Mouse (Mus musculus) cerebellum, adult 18-20 months (tissue): ENCODE measurements around the gene Nod2.

ENCODE experiments used
- DNase-seq, 2 experiments: peaks; one replicate each; pipeline ENCODE4 v3.0.0; 2021

The Nod2 gene

DNA sequence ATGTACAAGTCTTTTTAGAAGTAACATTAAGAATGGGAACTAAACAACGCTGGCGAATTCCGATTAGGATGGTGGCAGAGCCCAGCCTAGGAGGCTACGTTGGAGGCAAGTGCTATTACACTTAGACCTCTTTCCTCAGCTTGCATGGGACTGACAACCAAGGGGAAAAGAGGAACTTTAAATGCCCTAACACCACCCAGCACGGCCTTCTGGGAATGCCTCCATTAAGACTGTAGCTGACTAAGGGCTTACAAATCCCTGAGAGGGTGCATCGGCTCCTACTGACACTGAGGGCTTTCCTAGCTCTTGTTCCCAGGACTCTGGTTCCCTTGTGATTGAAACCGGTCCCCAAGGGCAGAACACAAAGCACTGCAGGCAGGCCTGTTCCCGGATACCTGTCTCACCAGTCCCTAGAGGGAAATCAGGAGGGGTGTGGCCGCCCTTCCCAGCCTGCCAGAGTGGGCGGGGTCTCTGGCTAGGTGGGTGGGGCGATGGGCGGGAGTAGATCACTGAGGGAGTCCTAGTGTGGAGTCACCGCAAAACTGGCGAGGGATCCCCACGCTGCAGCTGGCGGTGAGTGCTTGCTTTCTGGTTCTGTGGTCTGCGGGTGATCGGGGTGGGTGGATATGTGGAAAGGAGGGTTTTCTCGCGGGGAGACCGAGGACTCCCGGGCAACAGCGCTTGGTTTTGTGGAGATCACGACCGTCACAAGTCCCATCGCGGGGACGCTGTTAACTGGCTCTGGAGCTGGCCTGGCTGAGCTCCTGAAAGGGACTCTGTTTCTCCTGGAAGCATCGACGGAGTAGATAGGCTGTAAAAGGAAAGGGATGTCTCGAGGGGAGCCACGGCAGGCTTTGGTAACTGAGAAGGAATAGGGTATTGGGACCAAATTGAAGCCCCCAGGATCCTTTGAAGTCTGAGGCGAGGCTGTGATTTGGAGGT is at the start of gene Nod2:
TSS of gene Nod2 (plus strand) at position 479 of the 942 bp plus-strand sequence.
- DNase-seq, result peak; percentile 30 to 36

DNA sequence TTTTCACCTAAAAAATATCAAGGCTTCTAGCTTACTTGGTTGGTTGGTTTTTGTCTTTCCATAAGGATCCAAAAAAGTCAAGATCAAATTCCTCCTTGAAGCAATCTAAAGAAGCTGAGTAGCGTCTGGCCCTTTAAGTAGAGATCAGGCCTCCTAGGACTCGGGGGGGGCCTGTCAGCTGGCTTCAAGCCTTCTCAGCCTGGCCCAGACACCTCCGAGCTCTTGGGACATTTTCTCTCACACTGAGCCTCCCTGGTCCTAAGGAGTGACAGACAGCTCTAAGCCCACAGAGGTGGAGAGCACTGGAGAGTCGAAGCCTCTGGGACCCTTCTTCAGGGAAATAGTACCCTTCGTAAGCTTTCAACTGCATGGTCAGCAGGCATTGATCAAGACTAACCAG is 48.5 kb upstream of the Nod2 start:
- no peak for DNase-seq

GRCm38 (mm10) chr8:88599491-88599890 is 47.6 kb upstream of the Nod2 start:
- DNase-seq, result peak; percentile 64 to 68

DNA sequence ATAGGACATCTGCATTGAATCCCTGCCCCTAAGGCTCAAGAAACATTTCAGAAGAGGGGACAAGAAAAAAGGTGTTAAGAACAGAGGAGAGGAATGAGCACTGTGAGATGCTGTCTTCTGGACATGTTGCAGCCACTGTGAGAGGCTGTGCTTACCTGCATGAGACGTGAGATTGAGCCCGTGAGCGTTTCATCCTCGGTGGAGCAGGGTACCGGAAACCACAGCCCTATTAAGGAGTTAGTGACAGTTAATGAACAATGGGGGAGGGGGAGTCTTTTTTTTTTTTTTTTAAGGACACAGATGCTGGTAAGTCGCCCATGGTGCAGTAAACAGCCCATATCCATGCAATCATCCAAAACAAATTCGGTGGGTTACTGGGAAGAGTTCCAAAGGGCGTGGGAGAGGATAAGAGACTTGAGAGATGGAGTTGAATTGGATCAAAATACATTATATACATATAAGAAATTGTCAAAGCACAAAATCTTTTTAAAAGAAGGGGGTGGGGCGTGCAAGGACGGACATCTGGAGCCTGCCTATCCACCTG is 43.6 kb upstream of the Nod2 start:
- DNase-seq, result no peak

DNA sequence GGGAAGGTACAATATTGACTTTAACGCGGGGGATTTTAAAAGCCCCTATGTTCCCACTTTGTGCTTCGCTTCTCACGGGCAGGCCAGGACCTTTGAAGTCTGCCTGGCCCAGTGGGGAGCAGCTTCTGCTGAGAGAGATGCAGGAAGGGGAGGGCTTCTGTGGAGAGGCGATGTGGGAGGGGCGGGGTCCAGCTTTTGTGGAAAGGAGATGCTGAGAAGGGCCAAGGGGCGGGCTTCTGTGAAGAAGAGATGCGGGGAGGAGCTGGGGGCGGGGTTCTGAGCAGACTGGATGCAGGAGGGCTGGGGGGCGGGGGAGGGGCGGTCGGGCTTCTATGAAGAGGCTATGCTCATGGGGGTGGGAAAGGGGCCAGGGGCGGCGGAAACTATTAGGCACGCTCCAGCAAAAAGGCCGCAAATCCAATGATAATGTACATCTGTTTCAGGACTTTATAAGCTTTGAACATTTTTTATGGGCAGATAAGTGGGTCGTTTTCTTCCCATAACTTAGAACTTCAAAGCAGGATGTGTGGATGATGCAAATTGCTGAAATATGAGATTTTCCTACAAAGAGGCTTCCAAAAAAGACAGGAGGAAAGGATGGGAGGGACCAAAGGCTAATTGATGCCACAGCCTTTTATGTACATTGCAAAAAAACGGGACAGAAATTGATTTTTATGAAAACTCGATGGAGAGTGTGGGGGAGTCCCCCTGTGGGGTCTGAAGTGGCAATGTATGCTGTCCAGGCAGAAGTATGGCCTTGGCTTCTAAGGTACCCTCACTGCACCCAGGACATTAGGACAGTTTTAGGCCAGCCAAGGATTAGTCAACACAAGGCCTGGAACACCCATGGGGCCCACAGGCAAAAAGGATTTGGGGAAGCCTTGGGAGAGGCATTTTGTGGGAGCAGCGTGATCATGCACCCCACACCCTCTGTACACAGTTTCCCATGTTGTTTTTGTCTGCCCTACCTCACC is 42.8 kb upstream of the Nod2 start:
- peak in 1 of 2 experiments; percentile 39 for DNase-seq

DNA sequence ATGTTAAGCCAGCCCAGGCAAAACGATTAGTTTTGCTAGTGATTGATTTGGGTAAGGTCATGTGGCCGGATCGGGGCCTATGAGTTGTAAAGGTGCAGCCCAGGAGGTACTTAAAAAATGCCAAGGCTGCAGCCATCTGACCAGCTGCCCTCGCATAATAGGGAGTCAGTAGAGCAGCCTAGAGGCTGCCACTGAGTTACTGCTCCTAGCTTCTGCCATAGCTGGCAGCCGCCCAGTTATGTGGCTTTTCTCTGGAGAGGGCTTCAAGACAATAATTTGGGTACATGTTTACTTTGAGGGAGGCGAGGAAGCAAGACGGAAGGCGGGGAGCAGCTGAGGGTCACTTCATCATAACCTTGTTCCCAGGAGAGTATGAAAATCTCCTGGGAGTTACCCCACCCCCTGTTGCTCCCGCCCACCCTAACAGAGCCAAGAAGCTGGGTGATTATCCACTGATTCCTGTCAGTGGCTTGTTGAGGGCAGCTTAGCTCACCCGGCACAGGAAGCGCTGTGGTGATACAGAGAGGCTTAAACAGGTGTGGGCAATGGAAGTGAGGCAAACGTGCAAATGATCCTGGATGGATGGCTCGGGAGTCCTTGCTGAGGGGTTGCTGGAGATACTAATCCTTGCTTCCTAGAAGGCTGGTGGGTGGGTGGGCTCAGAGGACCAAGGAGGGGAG is 41.6 kb upstream of the Nod2 start:
- DNase-seq, result no peak

DNA sequence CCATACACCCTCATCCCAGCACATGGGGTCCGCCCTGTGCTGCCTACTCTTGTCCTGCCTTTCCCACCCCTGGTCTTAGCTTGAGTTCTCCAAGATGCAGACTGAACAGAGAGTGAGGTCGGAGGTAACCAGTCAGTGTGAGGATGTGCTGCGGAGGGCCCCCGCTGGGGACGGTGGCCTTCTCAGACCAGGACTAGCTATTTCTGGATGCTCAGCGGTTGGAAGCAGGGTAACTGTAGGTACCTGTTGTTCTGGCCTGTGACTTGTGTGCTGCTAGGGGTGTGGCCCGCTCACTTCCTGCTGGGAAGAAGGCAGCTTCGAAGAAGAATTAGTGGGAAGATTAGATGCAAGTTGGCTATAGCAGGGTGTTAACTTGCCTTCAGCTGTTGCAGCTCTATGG is 38.1 kb upstream of the Nod2 start:
- no peak for DNase-seq

- no peak for DNase-seq
Observed at GRCm38 (mm10) chr8:88610271-88610670, 36.8 kb upstream of the Nod2 start.

DNA sequence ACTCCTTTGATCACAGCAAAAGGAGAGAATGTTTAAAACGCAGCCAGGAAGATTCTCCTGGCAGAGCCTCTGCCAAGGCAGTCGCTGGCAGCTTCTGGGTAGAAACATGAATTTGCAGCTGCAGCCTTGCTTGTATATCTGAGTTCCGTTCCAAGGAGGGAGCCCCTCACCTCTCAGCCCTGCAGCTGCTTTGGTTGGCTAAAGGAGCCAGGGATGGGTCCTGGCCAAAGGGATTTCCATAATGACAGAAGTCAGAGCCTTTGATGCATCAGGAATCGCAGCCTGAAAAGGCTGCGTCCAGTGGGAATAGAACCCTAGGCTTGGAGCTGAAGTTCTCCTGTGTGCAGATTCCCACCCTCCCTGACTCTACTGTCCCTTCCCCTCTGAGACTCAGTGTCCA is 32.1 kb upstream of the Nod2 start:
- no peak for DNase-seq

DNA sequence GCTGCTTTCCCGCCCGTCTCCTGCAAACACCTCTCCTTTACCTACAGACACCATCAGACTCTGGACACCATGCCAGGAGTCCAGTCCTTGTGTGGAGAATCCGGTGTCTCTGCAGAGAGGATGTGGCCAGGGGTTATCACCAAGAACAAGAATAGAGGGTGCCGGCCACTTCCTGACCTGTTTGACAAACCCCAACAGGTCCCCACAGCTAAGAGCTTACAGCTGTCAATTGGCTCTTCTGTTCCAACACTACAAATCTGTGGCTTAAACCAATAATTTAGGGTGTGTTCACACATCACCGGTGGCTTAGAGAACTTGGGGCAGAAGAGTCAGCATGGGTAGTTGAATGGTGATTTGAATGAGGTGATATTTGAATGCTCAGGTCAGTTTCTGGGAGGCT is 28.5 kb upstream of the Nod2 start:
- DNase-seq, result no peak

DNA sequence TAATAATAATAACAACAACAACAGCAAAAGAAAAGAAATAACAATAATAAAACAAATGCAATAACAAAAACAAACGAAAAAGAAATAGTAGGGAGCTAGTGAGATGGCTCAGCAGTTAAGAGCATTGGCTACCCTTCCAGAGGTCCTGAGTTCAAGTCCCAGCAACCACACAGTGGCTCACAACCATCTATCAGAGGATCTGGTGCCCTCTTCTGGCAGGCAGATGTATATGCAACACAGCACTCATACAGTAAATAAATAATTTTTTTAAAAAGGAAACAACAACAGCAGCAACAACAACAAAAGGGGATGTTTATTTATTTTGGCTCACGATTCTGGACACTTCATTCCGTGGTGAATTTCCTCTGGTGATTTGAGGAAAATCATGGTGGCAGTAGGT is 27.6 kb upstream of the Nod2 start:
- DNase-seq, result no peak

- DNase-seq, result no peak
Observed at GRCm38 (mm10) chr8:88620931-88621330, 26.2 kb upstream of the Nod2 start.

DNA sequence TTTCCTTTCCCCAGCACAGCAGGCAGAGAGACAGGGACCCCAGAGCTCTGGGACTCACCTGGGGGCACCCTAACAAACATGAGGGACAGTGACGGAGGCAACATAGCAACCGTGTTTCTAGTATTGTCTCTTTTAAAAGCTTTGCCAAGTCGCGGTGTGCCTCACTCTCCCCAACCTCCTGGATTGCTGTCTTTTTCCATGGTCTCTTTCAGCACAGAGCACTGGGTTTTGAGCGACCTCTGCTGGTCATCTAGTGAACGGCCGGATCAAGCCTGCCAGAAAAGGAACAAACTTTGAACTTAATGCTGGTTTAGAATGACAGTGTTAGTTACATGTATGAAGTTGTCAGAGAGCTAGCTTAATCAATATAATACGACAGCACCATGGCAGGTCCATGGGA is 25.7 kb upstream of the Nod2 start:
- peak; percentile 80 to 88 for DNase-seq

DNA sequence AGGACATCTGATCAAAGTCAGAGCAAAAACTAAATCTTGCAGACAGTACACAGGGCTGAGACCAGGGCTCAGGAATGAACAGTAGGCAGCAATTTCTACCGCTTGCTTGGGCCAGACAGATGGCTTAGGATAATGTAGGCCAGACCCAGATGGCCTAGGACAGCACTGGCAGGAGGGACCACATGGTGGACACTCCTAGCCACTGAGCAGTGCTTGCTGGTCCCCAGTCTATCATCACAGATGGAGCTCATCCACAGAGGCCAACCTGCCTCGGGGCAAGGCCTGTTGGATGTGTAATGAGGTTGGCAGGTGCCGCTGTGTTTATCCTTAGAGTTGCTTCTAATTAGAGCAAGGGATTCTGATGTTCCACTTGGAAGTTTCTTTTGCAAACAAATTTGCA is 23.8 kb upstream of the Nod2 start:
- DNase-seq, result peak; percentile 75 to 86

- DNase-seq, result peak in 1 of 2 experiments; percentile 30
Observed at GRCm38 (mm10) chr8:88624276-88624675, 22.8 kb upstream of the Nod2 start.

- DNase-seq, result no peak
Observed at GRCm38 (mm10) chr8:88626433-88626832, 20.7 kb upstream of the Nod2 start.

GRCm38 (mm10) chr8:88626940-88627264 is 20.2 kb upstream of the Nod2 start:
- DNase-seq, result no peak

GRCm38 (mm10) chr8:88627265-88627991 is 19.7 kb upstream of the Nod2 start:
- DNase-seq, result peak; percentile 73 to 88

- DNase-seq, result peak; percentile 57 to 59
Observed at GRCm38 (mm10) chr8:88628001-88628774, 18.9 kb upstream of the Nod2 start.

DNA sequence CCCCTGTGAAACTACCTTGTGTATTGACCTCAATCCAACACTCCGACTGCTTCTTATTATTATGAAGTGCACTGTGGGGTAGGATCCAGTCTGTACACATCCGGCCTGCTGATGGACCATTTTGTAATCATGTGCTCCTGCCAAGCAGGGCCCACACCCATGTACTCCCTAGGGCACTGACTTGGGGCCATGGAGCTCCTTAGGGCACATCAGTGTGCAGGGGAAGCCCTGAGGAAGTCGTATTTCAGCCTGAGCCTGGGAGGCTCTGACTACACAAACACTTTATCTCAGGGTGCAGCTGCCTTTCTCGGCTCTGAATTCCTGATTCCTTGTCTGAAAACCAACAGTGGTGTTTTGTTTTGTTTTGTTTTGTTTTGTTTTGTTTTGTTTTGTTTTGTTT is 16.9 kb upstream of the Nod2 start:
- DNase-seq, result no peak

DNA sequence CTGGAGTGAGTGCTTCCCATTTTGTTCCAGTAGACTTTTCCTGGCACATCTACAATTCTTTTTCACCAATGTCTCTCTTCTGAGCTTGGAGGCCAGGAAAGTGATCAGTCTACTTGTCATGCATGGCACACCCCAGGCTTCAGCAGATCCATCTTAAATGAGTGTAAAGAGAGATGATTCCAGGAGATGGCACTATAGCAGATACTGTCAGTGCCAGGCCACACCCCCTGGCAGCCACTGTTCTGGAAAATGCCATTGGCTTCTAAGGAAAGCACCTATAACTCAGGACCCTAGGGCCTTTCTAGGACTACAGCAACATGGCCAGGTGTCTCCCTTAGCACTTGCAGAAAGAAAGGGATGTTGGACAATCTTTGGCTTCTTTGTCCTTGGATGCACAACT is 16.0 kb upstream of the Nod2 start:
- peak in 1 of 2 experiments; percentile 27 for DNase-seq
